Mouse (Mus musculus) heart, embryonic 12.5 days (tissue): Measurements from ENCODE around the gene Cd28. TPM values are rescaled to one million over a fixed set of nuclear protein-coding genes. Genes with fewer than 3 reads are reported as not detected.

Experiments
- ATAC-seq: fragments of 200-750 bp; cut with Nextera tagmentation; 2 replicates; pipeline ENCODE4 v1.8.0; 2017; ENCODE audit warnings: moderate TSS enrichment, moderate library complexity; ENCODE audit not compliant: insufficient number of reproducible peaks, low FRiP score
- H3K27ac ChIP-seq: fragments of 300-500 bp; sonication (generic); 2 replicates; pipeline ENCODE4 v1.5.1; 2016; ENCODE audit warnings: mild to moderate bottlenecking, moderate library complexity; ENCODE audit not compliant: poor library complexity, severe bottlenecking
- H3K27me3 ChIP-seq: fragments of 300-500 bp; sonication (generic); replicated peaks from 2 replicates; pipeline ENCODE4 v1.6.1; 2016; ENCODE audit warnings: mild to moderate bottlenecking, moderate library complexity
- H3K36me3 ChIP-seq: fragments of 300-500 bp; sonication (generic); 2 replicates; pipeline ENCODE4 v1.6.1; 2016; ENCODE audit warnings: mild to moderate bottlenecking, moderate library complexity
- H3K4me1 ChIP-seq: fragments of 300-500 bp; sonication (generic); replicated peaks from 2 replicates; pipeline ENCODE4 v1.6.1; 2016; ENCODE audit warnings: mild to moderate bottlenecking
- H3K4me2 ChIP-seq: fragments of 300-500 bp; sonication (generic); 2 replicates; pipeline ENCODE4 v1.6.1; 2016; ENCODE audit warnings: mild to moderate bottlenecking, moderate library complexity
- H3K4me3 ChIP-seq: fragments of 300-500 bp; sonication (generic); 2 replicates; pipeline ENCODE4 v1.5.1; 2016; ENCODE audit warnings: mild to moderate bottlenecking
- H3K9ac ChIP-seq: fragments of 300-500 bp; sonication (generic); 2 replicates; pipeline ENCODE4 v1.6.1; 2016; ENCODE audit warnings: mild to moderate bottlenecking, moderate library complexity
- H3K9me3 ChIP-seq: fragments of 300-500 bp; sonication (generic); replicated peaks from 2 replicates; pipeline ENCODE4 v1.6.1; 2016; ENCODE audit warnings: mild to moderate bottlenecking, moderate library complexity
- WGBS: fragments of 180-500 bp; shearing (Covaris S2); methylation state at CpG from one replicate; pipeline ENCODE4 v1.1.7; 2016; 5-methylcytosine and 5-hydroxymethylcytosine counted together
- polyA plus RNA-seq: library from polyadenylated mRNA; unstranded; fragments of >200 nt; fragmentation: Nextera tagmentation; extraction: Ambion mirVana; gene quantifications from 2 replicates; pipeline ENCODE4 v1.2.1, GENCODE M21; 2016

Gene Cd28
- polyA plus RNA-seq, 1 experiment from 2014 or later: 0.17 TPM

DNA sequence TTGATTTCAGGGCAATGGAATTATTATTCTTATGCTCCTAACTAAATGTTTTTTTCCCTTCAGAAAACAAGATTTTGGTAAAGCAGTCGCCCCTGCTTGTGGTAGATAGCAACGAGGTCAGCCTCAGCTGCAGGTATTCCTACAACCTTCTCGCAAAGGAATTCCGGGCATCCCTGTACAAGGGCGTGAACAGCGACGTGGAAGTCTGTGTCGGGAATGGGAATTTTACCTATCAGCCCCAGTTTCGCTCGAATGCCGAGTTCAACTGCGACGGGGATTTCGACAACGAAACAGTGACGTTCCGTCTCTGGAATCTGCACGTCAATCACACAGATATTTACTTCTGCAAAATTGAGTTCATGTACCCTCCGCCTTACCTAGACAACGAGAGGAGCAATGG, 46.3 kb downstream of the Cd28 start:
- Histone ChIP-seq H3K4me3 (no peak overlapping the region), H3K4me1 (0 out of 2 replicates have a peak, but pooled peaks cover 4% of the 10 kb centered on the region), H3K27me3 (no peaks in the 10 kb centered on the region), H3K9ac (no peak overlapping the region), H3K9me3 (no peaks in the 10 kb centered on the region), H3K4me2 (no peak overlapping the region), H3K27ac (no peak overlapping the region), H3K36me3 (no peaks in the 10 kb centered on the region)
- 79% methylated on average over 20 of the region's 20 CpGs for WGBS
- no peak for ATAC-seq

DNA sequence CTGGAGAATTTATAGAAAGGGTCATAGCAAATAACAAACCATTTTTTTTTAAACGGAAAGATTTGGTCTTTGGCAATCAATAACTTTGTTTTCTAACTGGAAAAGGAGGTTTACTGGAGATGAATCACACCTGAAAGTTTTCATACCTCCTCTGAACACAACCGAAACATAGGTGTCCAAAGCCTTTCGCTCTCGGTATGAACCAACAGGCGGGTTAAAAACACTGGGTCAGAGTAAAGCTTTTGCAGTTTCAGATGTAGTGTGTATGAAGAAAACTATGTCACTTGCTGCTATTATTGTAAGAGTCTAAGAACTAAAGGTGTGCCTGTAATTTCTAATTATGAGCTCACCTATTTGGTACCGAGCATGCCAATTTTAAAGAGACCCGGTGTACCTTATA, 55.2 kb downstream of the Cd28 start:
- no peak overlapping the region for H3K9ac ChIP-seq
- H3K4me2 ChIP-seq: no peak overlapping the region
- H3K27ac ChIP-seq: no peak overlapping the region
- H3K4me3 ChIP-seq: no peak overlapping the region
- no peaks in the 10 kb centered on the region for H3K4me1 ChIP-seq
- ATAC-seq: no peak
- 86% methylated on average over 7 of the region's 7 CpGs for WGBS
- H3K9me3 ChIP-seq: no peaks in the 10 kb centered on the region
- H3K36me3 ChIP-seq: no peaks in the 10 kb centered on the region
- no peaks in the 10 kb centered on the region for H3K27me3 ChIP-seq

DNA sequence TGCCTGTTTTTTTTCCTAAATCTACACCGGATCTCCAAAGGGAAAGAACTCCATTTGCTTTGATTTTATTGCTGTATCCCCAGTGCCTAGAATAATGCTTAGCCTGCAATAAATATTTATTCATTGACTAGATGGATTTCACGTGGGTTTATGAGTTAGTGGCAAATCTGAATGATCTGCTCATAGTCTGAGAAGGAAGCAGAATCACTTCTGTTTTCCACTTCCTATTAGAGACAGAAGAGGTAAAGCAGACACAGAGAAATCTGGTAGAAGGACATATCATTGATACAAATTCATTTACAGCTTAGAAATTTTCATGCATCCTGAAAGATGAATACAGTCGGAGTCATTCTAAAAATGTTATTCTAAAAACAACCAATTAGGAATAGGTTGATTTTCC, 56.6 kb downstream of the Cd28 start:
- ATAC-seq: no peak
- Histone ChIP-seq H3K4me3 (no peak overlapping the region), H3K36me3 (no peaks in the 10 kb centered on the region), H3K9ac (no peak overlapping the region), H3K9me3 (no peaks in the 10 kb centered on the region), H3K27me3 (no peaks in the 10 kb centered on the region), H3K27ac (no peak overlapping the region), H3K4me2 (no peak overlapping the region), H3K4me1 (0 out of 2 replicates have a peak, but pooled peaks cover under 1% of the 10 kb centered on the region)
- 79% methylated on average over 3 of the region's 3 CpGs for WGBS

DNA sequence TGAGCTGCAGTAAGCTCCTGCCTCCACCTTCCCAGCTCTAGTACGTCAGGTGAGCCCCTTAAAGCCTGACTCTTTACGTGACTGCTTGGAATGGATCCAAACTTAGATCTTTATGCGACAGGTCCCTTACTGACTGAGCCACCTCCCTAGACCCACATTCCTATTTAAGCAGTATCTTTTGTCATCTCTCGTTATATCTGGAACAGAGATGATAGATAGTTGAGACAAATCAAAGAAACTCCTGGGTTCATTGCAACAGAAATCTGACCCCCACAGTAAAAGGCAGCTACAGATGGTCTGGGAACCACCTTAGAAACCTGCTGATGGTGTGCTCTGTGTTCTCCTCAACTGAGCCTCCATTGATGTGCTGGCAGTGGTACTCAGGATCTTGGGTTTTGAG, 59.6 kb downstream of the Cd28 start:
- H3K4me3 ChIP-seq: no peak overlapping the region
- H3K9ac ChIP-seq: no peak overlapping the region
- no peak for ATAC-seq
- no peak overlapping the region for H3K4me2 ChIP-seq
- H3K27me3 ChIP-seq: no peaks in the 10 kb centered on the region
- WGBS: 79% methylated on average over 4 of the region's 4 CpGs
- no peak overlapping the region for H3K27ac ChIP-seq
- H3K36me3 ChIP-seq: no peaks in the 10 kb centered on the region
- H3K9me3 ChIP-seq: no peaks in the 10 kb centered on the region
- peaks cover 10% of the 10 kb centered on the region for H3K4me1 ChIP-seq

DNA sequence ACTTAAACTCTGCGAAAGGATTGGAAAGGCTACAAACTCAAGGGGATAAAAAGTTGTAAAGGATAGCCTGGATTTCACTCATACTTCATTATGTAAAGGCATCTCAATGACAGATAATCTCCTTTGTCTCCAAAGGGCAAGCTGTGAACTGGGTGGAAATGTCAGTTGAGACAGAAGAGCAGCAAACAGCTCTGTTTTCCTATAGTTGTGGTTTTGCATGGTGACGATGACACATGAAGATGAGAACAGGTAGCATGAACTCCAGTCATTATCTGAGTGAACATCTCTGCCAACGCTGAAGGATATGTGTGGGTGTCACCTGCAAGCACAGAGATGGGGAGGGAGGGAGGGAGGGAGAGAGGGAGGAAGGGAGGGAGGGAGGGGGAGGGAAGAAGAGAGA, 60.3 kb downstream of the Cd28 start:
- no peak for ATAC-seq
- 74% methylated on average over 3 of the region's 3 CpGs for WGBS
- Histone ChIP-seq H3K4me1 (peaks cover 10% of the 10 kb centered on the region), H3K27ac (no peak overlapping the region), H3K9me3 (no peaks in the 10 kb centered on the region), H3K36me3 (no peaks in the 10 kb centered on the region), H3K4me2 (no peak overlapping the region), H3K9ac (no peak overlapping the region), H3K27me3 (no peaks in the 10 kb centered on the region), H3K4me3 (no peak overlapping the region)

DNA sequence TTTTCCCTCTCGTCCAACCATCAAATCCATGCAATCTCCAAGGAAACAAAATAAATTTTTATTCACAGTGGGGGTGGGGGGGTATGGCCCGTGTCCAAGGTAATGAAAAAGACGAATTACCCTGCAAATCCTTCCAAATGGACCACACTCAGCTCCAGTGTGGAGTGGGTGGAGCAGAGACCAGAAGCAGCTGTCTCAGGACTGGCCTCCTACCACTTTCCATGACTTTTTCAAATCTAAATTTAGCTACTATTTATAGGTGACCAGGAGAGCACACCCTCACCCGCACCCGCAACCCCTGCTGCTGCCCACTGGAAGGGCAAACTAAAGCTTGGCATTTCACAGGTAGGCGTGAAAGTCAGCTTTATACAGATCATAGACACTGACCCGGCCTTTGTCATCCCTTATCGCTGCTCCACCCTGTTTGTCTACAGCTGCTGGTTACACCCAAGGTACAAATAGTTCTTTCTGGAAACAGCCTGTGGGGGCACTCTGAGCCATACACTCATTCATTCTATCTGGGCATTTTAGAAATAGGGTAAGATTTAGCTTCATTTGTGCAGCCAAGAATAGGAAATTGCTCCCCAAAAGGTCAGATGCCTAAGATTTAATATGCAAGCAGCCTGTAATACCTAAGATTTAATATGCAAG, 62.0 kb downstream of the Cd28 start:
- Histone ChIP-seq H3K36me3 (no peaks in the 10 kb centered on the region), H3K9me3 (no peaks in the 10 kb centered on the region), H3K4me1 (peaks cover 10% of the 10 kb centered on the region), H3K27ac (no peak overlapping the region), H3K4me3 (no peak overlapping the region), H3K4me2 (no peak overlapping the region), H3K27me3 (no peaks in the 10 kb centered on the region), H3K9ac (no peak overlapping the region)
- WGBS: 63% methylated on average over 8 of the region's 8 CpGs
- ATAC-seq: no peak

DNA sequence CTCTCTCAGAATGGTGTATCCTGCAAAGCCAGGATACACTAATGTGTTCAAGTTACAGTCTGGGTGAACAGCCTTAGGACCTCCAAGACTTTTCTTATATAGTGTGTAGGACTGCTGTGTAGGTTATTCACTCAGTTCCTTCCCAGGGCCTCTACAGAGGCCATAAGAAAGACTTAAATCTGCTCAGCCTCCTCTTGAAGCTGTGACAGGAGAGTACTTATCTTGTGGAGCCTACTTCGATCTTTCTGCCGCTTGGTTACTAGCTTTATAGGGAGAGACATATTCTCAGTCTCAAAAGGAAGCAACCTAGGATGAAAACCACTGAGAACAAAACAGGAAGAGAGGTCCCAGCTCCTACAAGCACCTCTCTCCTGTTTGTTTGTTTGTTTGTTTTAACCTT, 62.6 kb downstream of the Cd28 start:
- no peak overlapping the region for H3K4me2 ChIP-seq
- H3K27ac ChIP-seq: no peak overlapping the region
- whole genome bisulfite sequencing: 68% methylated on average over 2 of the region's 2 CpGs
- H3K27me3 ChIP-seq: no peaks in the 10 kb centered on the region
- no peak overlapping the region for H3K9ac ChIP-seq
- H3K4me3 ChIP-seq: no peak overlapping the region
- no peaks in the 10 kb centered on the region for H3K36me3 ChIP-seq
- peaks cover 10% of the 10 kb centered on the region for H3K4me1 ChIP-seq
- ATAC-seq: no peak
- H3K9me3 ChIP-seq: no peaks in the 10 kb centered on the region

DNA sequence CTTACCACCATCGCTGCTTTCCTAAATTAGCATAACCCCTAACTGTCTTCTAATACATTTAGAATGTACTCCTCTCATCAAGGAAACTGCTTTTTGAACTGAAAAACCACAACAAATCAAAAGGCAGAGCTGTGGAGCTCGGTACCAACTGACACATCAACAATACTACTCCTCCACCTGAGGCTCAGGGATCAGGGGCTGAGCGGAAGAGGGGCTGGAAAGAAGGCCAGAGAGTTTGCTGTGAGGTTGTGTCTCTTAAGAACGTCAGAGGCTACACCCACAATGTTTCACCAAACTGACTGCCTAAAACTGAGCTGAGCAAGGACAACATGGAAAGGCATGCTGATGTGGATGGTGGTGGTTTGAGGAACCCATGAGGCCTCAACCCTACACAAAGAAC, 65.1 kb downstream of the Cd28 start:
- peaks cover 10% of the 10 kb centered on the region for H3K4me1 ChIP-seq
- no peaks in the 10 kb centered on the region for H3K36me3 ChIP-seq
- H3K4me3 ChIP-seq: no peak overlapping the region
- no peak overlapping the region for H3K9ac ChIP-seq
- no peaks in the 10 kb centered on the region for H3K27me3 ChIP-seq
- no peak overlapping the region for H3K4me2 ChIP-seq
- H3K9me3 ChIP-seq: no peaks in the 10 kb centered on the region
- WGBS: 79% methylated on average over 4 of the region's 4 CpGs
- H3K27ac ChIP-seq: no peak overlapping the region
- no peak for ATAC-seq

DNA sequence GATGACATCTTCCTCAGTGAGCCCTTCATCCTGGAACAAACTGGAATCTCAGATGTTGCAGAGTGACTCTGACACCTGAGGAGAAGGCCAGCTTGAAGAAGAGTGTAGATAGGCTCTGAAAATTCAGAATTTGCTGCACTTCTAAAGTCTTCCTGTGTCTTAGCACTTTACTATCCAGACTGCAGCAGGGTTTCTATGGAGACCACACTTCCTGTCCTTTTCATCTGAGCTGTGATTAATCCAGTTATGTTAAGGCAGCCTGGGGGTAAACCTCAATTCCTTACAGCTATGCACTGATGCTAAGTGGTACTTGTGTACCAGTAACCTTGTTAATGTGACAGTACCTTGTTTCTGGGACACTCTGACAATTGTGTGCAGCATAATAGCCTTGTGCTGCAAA, 77.1 kb downstream of the Cd28 start:
- Histone ChIP-seq H3K27me3 (no peaks in the 10 kb centered on the region), H3K9me3 (no peaks in the 10 kb centered on the region), H3K36me3 (no peaks in the 10 kb centered on the region), H3K4me3 (no peak overlapping the region), H3K4me2 (no peak overlapping the region), H3K9ac (no peak overlapping the region), H3K4me1 (peaks cover 4% of the 10 kb centered on the region; the same call in 1 of the 2 replicates), H3K27ac (no peak overlapping the region)
- no peak for ATAC-seq

DNA sequence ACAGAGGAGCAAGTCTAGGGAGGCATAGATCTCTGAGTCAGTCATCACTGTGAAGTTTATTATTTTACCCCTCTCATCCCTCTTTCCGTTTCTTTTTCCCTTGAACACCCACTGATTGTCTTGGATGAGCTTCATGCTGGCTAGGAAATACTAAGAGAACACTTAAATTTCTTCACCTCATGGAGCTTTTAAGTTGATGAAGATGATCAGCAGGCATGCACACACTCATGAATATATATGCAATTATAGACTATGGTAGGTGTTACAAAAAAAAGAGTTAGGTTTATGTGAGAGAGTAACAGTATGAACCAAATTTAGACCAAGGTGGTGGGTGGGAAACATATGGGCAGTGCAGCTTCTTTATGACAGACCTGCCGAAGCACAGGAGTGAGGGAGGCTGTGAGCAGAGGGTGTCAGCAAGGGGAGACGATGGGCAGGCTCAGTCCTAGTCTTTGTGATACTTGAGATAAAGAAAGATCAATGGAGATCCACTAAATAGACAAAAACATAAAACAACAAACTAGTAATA, 79.1 kb downstream of the Cd28 start:
- no peak overlapping the region for H3K27ac ChIP-seq
- no peaks in the 10 kb centered on the region for H3K9me3 ChIP-seq
- H3K9ac ChIP-seq: no peak overlapping the region
- no peaks in the 10 kb centered on the region for H3K27me3 ChIP-seq
- no peak overlapping the region for H3K4me3 ChIP-seq
- H3K4me2 ChIP-seq: no peak overlapping the region
- no peaks in the 10 kb centered on the region for H3K36me3 ChIP-seq
- 73% methylated on average over 3 of the region's 3 CpGs for WGBS
- peaks cover 7% of the 10 kb centered on the region; the same call in 1 of the 2 replicates for H3K4me1 ChIP-seq
- ATAC-seq: no peak

DNA sequence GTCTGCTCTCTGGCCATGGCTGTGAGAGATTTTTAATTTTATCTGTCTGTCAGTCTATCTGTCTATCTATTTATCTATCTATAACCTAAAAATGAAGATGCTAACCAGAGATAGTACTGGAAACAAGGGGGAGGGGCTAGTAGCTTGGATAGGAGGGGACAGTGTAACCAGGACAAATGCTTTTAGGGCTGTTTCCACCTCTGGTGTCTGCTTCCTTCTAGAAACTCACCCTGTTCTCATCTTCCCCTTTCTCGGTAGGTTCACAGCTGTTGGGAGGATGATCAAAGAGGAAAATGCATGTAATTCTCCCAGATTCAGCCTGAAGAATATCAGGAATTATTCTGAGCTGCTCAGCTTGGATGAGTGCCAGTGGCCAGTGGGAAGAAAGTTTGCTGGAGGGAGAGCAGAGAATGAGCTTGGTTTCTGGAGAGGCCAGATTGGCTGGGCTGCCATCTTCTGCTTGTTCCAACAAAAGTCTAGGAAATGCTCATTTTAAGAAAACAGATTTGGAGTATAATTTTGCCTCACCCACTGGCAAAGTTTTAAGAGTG, 83.3 kb downstream of the Cd28 start:
- H3K4me1 ChIP-seq: peaks cover 8% of the 10 kb centered on the region
- no peak overlapping the region for H3K9ac ChIP-seq
- H3K27ac ChIP-seq: no peak overlapping the region
- no peak overlapping the region for H3K4me2 ChIP-seq
- H3K27me3 ChIP-seq: no peaks in the 10 kb centered on the region
- H3K9me3 ChIP-seq: no peaks in the 10 kb centered on the region
- ATAC-seq: no peak
- WGBS: 46% methylated on average over 1 of the region's 1 CpGs
- no peak overlapping the region for H3K4me3 ChIP-seq
- H3K36me3 ChIP-seq: no peaks in the 10 kb centered on the region

DNA sequence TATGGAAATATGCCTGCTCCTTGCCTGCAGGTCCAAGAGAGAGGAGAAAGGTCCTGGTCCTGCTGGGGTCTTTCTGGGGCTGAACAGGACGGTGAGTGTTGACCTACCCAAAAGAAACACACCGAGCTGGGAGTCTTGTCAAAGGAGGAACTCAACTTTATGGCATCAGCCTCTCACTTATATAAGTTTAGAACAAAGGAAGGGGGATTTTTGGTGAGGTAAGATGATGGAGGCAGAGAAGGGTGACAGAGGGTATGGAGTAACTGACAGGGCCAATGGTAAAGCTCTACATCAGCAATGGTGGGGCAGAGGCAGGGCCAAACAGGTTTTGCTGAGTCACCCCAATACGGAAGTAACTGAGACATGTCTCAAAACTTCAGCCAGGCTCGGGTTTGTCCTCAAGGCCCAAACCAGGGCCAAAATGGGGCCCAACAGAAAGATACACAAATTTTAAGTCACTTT, 84.6 kb downstream of the Cd28 start:
- WGBS: 89% methylated on average over 4 of the region's 4 CpGs

More for the DNA sequence above, 84.6 kb downstream of the Cd28 start:
- Histone ChIP-seq H3K9ac (no peak overlapping the region), H3K27me3 (no peaks in the 10 kb centered on the region), H3K4me1 (peaks cover 8% of the 10 kb centered on the region), H3K36me3 (no peaks in the 10 kb centered on the region), H3K27ac (no peak overlapping the region), H3K4me3 (no peak overlapping the region), H3K9me3 (no peaks in the 10 kb centered on the region), H3K4me2 (no peak overlapping the region)
- no peak for ATAC-seq
